Comparison of ENCODE assay signal across 8 mouse cellular contexts in the genomic region with DNA sequence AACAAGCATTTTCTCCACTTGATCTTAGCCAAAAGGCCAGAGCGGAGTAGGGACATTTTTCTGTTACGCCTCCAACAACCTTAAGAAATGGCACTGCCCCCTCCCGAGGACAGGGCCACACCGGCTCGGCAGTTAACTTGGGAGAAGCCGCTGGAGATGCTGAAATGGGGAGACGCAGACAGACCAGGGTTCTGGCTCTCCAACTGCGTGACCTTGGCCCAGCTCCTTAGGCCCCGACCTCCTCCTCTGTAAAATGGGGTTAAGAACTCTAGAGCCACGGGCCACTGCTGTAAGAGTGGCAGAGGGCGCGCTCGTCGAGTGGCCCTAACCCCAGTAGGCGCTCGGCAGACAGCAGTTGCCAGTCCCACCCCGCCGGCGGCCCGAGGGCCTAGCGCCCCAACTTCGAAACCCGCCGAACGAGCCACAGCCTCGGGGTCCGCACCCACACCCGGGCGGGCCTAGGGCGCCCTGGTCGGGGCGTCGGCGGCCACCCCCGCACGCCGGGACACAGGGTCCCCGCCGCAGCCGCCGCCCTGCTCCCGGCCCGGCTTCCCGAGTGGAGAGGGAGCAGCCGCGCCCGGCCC. TPM values are rescaled to one million over a fixed set of nuclear protein-coding genes. Genes with fewer than 3 reads are reported as not detected.
DNase-seq lines count a peak whose midpoint lies in the region; ATAC-seq and TF ChIP-seq lines count a peak whose summit lies in the region.

No protein-coding gene starts in this region.

- under 1% methylated on average over 32 of the region's 47 CpGs for WGBS in midbrain, embryonic 15.5 days

- peaks cover 16% of the 10 kb centered on the region; the same call in 1 of the 2 replicates for H3K27me3 ChIP-seq in midbrain, embryonic 15.5 days (replicated peaks)

- H3K4me1 ChIP-seq in midbrain, embryonic 15.5 days = peaks cover 32% of the 10 kb centered on the region

- H3K9ac ChIP-seq in midbrain, embryonic 15.5 days = peak overlapping the region; percentile 70

- DNase-seq in gastrocnemius, adult 2 months = no peak
- DNase-seq in gastrocnemius, postnatal 14 days = no peak
- peak; percentile 59 to 69 for DNase-seq in thymus, adult 18-20 months
- no peak for DNase-seq in thymus, postnatal 0 days (ENCODE audit: low spot score)
- peak; percentile 35 for DNase-seq in layer of hippocampus, adult 9-11 months
- DNase-seq in thymus, postnatal 25 days = peak; percentile 78

- 0 out of 2 replicates have a peak, but pooled peaks cover 6% of the 10 kb centered on the region for H3K36me3 ChIP-seq in midbrain, embryonic 15.5 days (replicated peaks)

- peak overlapping the region; percentile 94 for H3K4me2 ChIP-seq in midbrain, embryonic 15.5 days

- TF ChIP-seq CTCF in gastrocnemius, adult 2 months (IDR thresholded peaks at IDR 0.05) = no peak

- H3K27ac ChIP-seq in gastrocnemius, adult 2 months = peak overlapping the region; percentile 92
- peak overlapping the region; percentile 87 for H3K27ac ChIP-seq in midbrain, embryonic 15.5 days

- intact Hi-C loops in gastrocnemius, adult 2 months (cut with DNase I) = loop anchor here (1.0 to 10.0 kb wide), 2 partner anchors 73 to 321 kb away; a partner anchor contains a TSS
- intact Hi-C loops in gastrocnemius, postnatal 14 days (cut with DNase I; ENCODE audit: low total_unique reads) = no loop called here

- peak; percentile 26 for ATAC-seq in erythroid progenitor cell, adult 5-6 weeks (replicated peaks; ENCODE audit: low FRiP score, poor library complexity, severe bottlenecking)
- ATAC-seq in midbrain, embryonic 15.5 days (replicated peaks) = peak; percentile 18

- no peaks in the 10 kb centered on the region for H3K9me3 ChIP-seq in midbrain, embryonic 15.5 days

- peak overlapping the region; percentile 97 for H3K4me3 ChIP-seq in gastrocnemius, adult 2 months
- peak overlapping the region; percentile 97 for H3K4me3 ChIP-seq in midbrain, embryonic 15.5 days

RNA-seq across cellular contexts. Expression of a gene that starts 0.6 kb away (rescaled TPM):
- total RNA-seq in gastrocnemius, adult 2 months (2021) = 10 to 100 TPM; 35.2 to 38.4 TPM
- 10 to 100 TPM; 28.8 to 33.0 TPM for total RNA-seq in gastrocnemius, postnatal 14 days (2021)
- 38.5 and 40.4 TPM in 2 replicates for polyA plus RNA-seq in thymus, postnatal 0 days (2015; fragmentation: Nextera tagmentation; extraction: Ambion mirVana)
- total RNA-seq in erythroid progenitor cell, adult 5-6 weeks (2015; ENCODE audit: low replicate concordance) = 14.7 and 28.5 TPM in 2 replicates
- total RNA-seq in erythroid progenitor cell, adult 5-6 weeks (2017; ENCODE audit: low replicate concordance) = 50.2 and 51.1 TPM in 2 replicates
- polyA plus RNA-seq in midbrain, embryonic 15.5 days (2015; fragmentation: Nextera tagmentation; extraction: Ambion mirVana) = 22.7 and 27.0 TPM in 2 replicates

Comparison
In these comparisons a context has a peak if more than half of its experiments do, and no peak if none do; other contexts are left out.
1. DNase-seq: peak in thymus, adult 18-20 months (2 of 2), layer of hippocampus, adult 9-11 months (single experiment) and thymus, postnatal 25 days (single experiment); none in gastrocnemius, adult 2 months (single experiment), gastrocnemius, postnatal 14 days (single experiment) and thymus, postnatal 0 days (single experiment).